Mouse (Mus musculus): ENCODE measurements around the gene Nck2. TPM values are rescaled to one million over a fixed set of nuclear protein-coding genes. Genes with fewer than 3 reads are reported as not detected.

Nck2 gene
- polyA plus RNA-seq, 1 experiment from 2014 or later: 36.3 TPM

- Histone ChIP-seq H3K9me3 (replicated peaks) (no peaks in the 10 kb centered on the region), H3K9ac (no peak overlapping the region), H3K27me3 (no peaks in the 10 kb centered on the region), H3K27ac (no peak overlapping the region), H3K4me2 (no peak overlapping the region), H3K4me1 (no peaks in the 10 kb centered on the region), H3K36me3 (ENCODE audit: poor library complexity, severe bottlenecking) (no peaks in the 10 kb centered on the region), H3K4me3 (no peak overlapping the region)
- no peak for ATAC-seq
- WGBS: 61% methylated on average over 1 of the region's 1 CpGs
Observed at GRCm38 (mm10) chr1:43583564-43583963, 139.2 kb downstream of the Nck2 start.

- no peak overlapping the region for H3K27ac ChIP-seq
- H3K27me3 ChIP-seq: no peaks in the 10 kb centered on the region
- H3K4me3 ChIP-seq: no peak overlapping the region
- no peak overlapping the region for H3K9ac ChIP-seq
- H3K4me1 ChIP-seq: no peaks in the 10 kb centered on the region
- 94% methylated on average over 1 of the region's 1 CpGs for WGBS
- H3K9me3 ChIP-seq (replicated peaks): no peaks in the 10 kb centered on the region
- ATAC-seq: no peak
- H3K4me2 ChIP-seq: no peak overlapping the region
- no peaks in the 10 kb centered on the region for H3K36me3 ChIP-seq (ENCODE audit: poor library complexity, severe bottlenecking)
Observed at GRCm38 (mm10) chr1:43589001-43589400, 144.6 kb downstream of the Nck2 start.

- 58% methylated on average over 2 of the region's 2 CpGs for WGBS
- H3K27ac ChIP-seq: no peak overlapping the region
- no peak overlapping the region for H3K4me3 ChIP-seq
- 0 out of 2 replicates have a peak, but pooled peaks cover 4% of the 10 kb centered on the region for H3K4me1 ChIP-seq
- no peak overlapping the region for H3K9ac ChIP-seq
- H3K27me3 ChIP-seq: no peaks in the 10 kb centered on the region
- ATAC-seq: no peak
- no peak overlapping the region for H3K4me2 ChIP-seq
- H3K9me3 ChIP-seq (replicated peaks): no peaks in the 10 kb centered on the region
- H3K36me3 ChIP-seq (ENCODE audit: poor library complexity, severe bottlenecking): no peaks in the 10 kb centered on the region
Observed at GRCm38 (mm10) chr1:43589910-43590309, 145.5 kb downstream of the Nck2 start.

GRCm38 (mm10) chr1:43590727-43591126 lies 146.3 kb downstream of the Nck2 start:
- Histone ChIP-seq H3K27me3 (no peaks in the 10 kb centered on the region), H3K4me2 (no peak overlapping the region), H3K9me3 (replicated peaks) (no peaks in the 10 kb centered on the region), H3K27ac (no peak overlapping the region), H3K36me3 (ENCODE audit: poor library complexity, severe bottlenecking) (no peaks in the 10 kb centered on the region), H3K9ac (no peak overlapping the region), H3K4me3 (no peak overlapping the region), H3K4me1 (peaks cover 12% of the 10 kb centered on the region)
- ATAC-seq: no peak
- WGBS: 48% methylated on average over 1 of the region's 1 CpGs

GRCm38 (mm10) chr1:43593069-43593468 lies 148.7 kb downstream of the Nck2 start:
- H3K4me2 ChIP-seq: no peak overlapping the region
- H3K27ac ChIP-seq: no peak overlapping the region
- peaks cover 12% of the 10 kb centered on the region for H3K4me1 ChIP-seq
- no peak overlapping the region for H3K4me3 ChIP-seq
- no peak for ATAC-seq
- WGBS: 80% methylated on average over 3 of the region's 3 CpGs
- no peaks in the 10 kb centered on the region for H3K36me3 ChIP-seq (ENCODE audit: poor library complexity, severe bottlenecking)
- no peak overlapping the region for H3K9ac ChIP-seq
- H3K27me3 ChIP-seq: no peaks in the 10 kb centered on the region
- no peaks in the 10 kb centered on the region for H3K9me3 ChIP-seq (replicated peaks)

- peaks cover 12% of the 10 kb centered on the region for H3K4me1 ChIP-seq
- no peaks in the 10 kb centered on the region for H3K27me3 ChIP-seq
- no peaks in the 10 kb centered on the region for H3K9me3 ChIP-seq (replicated peaks)
- H3K4me2 ChIP-seq: no peak overlapping the region
- 76% methylated on average over 4 of the region's 4 CpGs for WGBS
- no peaks in the 10 kb centered on the region for H3K36me3 ChIP-seq (ENCODE audit: poor library complexity, severe bottlenecking)
- H3K27ac ChIP-seq: no peak overlapping the region
- ATAC-seq: no peak
- no peak overlapping the region for H3K4me3 ChIP-seq
- no peak overlapping the region for H3K9ac ChIP-seq
Observed at GRCm38 (mm10) chr1:43594738-43595137, 150.4 kb downstream of the Nck2 start.

- Histone ChIP-seq H3K4me2 (no peak overlapping the region), H3K27me3 (no peaks in the 10 kb centered on the region), H3K9ac (no peak overlapping the region), H3K27ac (no peak overlapping the region), H3K36me3 (ENCODE audit: poor library complexity, severe bottlenecking) (no peaks in the 10 kb centered on the region), H3K4me3 (no peak overlapping the region), H3K9me3 (replicated peaks) (no peaks in the 10 kb centered on the region), H3K4me1 (peaks cover 12% of the 10 kb centered on the region)
- ATAC-seq: no peak
Observed at GRCm38 (mm10) chr1:43597731-43598130, 153.4 kb downstream of the Nck2 start.

GRCm38 (mm10) chr1:43599483-43599882 lies 155.1 kb downstream of the Nck2 start:
- Histone ChIP-seq H3K9ac (no peak overlapping the region), H3K27ac (no peak overlapping the region), H3K4me1 (peaks cover 12% of the 10 kb centered on the region), H3K4me3 (no peak overlapping the region), H3K4me2 (no peak overlapping the region), H3K9me3 (replicated peaks) (no peaks in the 10 kb centered on the region), H3K27me3 (no peaks in the 10 kb centered on the region), H3K36me3 (ENCODE audit: poor library complexity, severe bottlenecking) (no peaks in the 10 kb centered on the region)
- ATAC-seq: no peak

GRCm38 (mm10) chr1:43601054-43601453 lies 156.7 kb downstream of the Nck2 start:
- no peak for ATAC-seq
- WGBS: 51% methylated on average over 8 of the region's 8 CpGs
- H3K4me1 ChIP-seq: no peaks in the 10 kb centered on the region
- no peak overlapping the region for H3K4me3 ChIP-seq
- H3K27me3 ChIP-seq: no peaks in the 10 kb centered on the region
- no peak overlapping the region for H3K4me2 ChIP-seq
- no peak overlapping the region for H3K27ac ChIP-seq
- no peak overlapping the region for H3K9ac ChIP-seq
- H3K36me3 ChIP-seq (ENCODE audit: poor library complexity, severe bottlenecking): no peaks in the 10 kb centered on the region
- no peaks in the 10 kb centered on the region for H3K9me3 ChIP-seq (replicated peaks)

GRCm38 (mm10) chr1:43615948-43616347 lies 171.6 kb downstream of the Nck2 start:
- Histone ChIP-seq H3K4me1 (no peaks in the 10 kb centered on the region), H3K27ac (no peak overlapping the region), H3K4me3 (no peak overlapping the region), H3K9me3 (replicated peaks) (no peaks in the 10 kb centered on the region; the same call in 1 of the 2 replicates), H3K9ac (no peak overlapping the region), H3K36me3 (ENCODE audit: poor library complexity, severe bottlenecking) (no peaks in the 10 kb centered on the region), H3K27me3 (no peaks in the 10 kb centered on the region), H3K4me2 (no peak overlapping the region)
- WGBS: 23% methylated on average over 4 of the region's 4 CpGs
- ATAC-seq: peak; percentile 70; the same call in 1 of the 2 replicates

Other genes starting within 250 kb of the Nck2 start
- 4.8 and 6.2 TPM in 2 replicates for gene Fhl2, start 247.6 kb upstream of the Nck2 start, polyA plus RNA-seq (2015; fragmentation: Nextera tagmentation; extraction: Ambion mirVana)